Mouse (Mus musculus): ENCODE results near the gene Cep135.

DNA sequence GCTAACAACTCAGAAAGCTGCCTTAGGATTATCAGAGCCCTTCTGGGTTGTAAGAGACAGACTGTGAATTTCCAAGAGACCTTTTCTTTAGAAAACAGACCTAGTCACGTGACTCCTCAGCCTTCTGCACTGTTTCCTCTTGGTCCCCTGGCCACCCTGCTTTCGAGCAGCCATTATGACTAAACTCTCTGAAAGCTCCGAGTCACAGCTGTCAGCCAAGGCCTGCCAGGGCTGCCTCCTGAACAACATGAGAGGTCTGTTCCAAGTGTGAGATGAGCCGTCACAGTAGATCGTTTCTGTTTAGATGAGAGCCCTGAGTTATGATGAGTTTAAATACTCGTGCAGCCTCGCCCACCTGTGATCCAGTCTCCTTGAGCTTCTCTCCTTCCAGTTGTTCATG, 30.3 kb downstream of the Cep135 start:
- no peak for TF ChIP-seq CTCF (conservative IDR thresholded peaks at IDR 0.05; ENCODE audit: low read length)
- TF ChIP-seq NANOG (IDR thresholded peaks at IDR 0.05; ENCODE audit: borderline replicate concordance, low read length), result no peak

All from E14TG2a.4 (cell line).